Mouse (Mus musculus) hindbrain, embryonic 14.5 days (tissue): ENCODE measurements around the gene Mgarp. TPM values are rescaled to one million over a fixed set of nuclear protein-coding genes. Genes with fewer than 3 reads are reported as not detected.

Experiments
- ATAC-seq: fragments of 200-750 bp; cut with Nextera tagmentation; 2 replicates; pipeline ENCODE4 v1.8.0; 2017; ENCODE audit warnings: moderate number of reproducible peaks, mild to moderate bottlenecking, moderate TSS enrichment, moderate library complexity; ENCODE audit not compliant: low FRiP score
- DNase-seq: peaks from one replicate; pipeline ENCODE4 v3.0.0-alpha.2; 2015; ENCODE audit warnings: low spot score
- H3K27ac ChIP-seq: fragments of 300-500 bp; sonication (generic); 2 replicates; pipeline ENCODE4 v1.5.1; 2014; ENCODE audit warnings: mild to moderate bottlenecking, moderate library complexity
- H3K27me3 ChIP-seq: fragments of 300-500 bp; sonication (generic); 2 replicates; pipeline ENCODE4 v1.6.1; 2014; ENCODE audit warnings: mild to moderate bottlenecking, low read length, mixed read lengths; ENCODE audit not compliant: control insufficient read depth, insufficient read depth
- H3K36me3 ChIP-seq: fragments of 300-500 bp; sonication (generic); replicated peaks from 2 replicates; pipeline ENCODE4 v1.6.1; 2014; ENCODE audit not compliant: control insufficient read depth, insufficient read depth
- H3K4me1 ChIP-seq: fragments of 300-500 bp; sonication (generic); replicated peaks from 2 replicates; pipeline ENCODE4 v1.6.1; 2014; ENCODE audit warnings: antibody characterized with exemption, low read length, mixed read lengths; ENCODE audit not compliant: control insufficient read depth, insufficient read depth
- H3K4me2 ChIP-seq: fragments of 300-500 bp; sonication (generic); replicated peaks from 2 replicates; pipeline ENCODE4 v1.6.1; 2014; ENCODE audit warnings: mild to moderate bottlenecking, moderate library complexity
- H3K4me3 ChIP-seq: fragments of 300-500 bp; sonication (generic); replicated peaks from 2 replicates; pipeline ENCODE4 v1.5.1; 2014; ENCODE audit warnings: mild to moderate bottlenecking, low read length
- H3K9ac ChIP-seq: fragments of 300-500 bp; sonication (generic); 2 replicates; pipeline ENCODE4 v1.6.1; 2014
- H3K9me3 ChIP-seq: fragments of 300-500 bp; sonication (generic); 2 replicates; pipeline ENCODE4 v1.6.1; 2016; ENCODE audit warnings: low read length; ENCODE audit not compliant: control insufficient read depth
- WGBS: fragments of 180-500 bp; shearing (Covaris S2); extraction: QIAGEN DNeasy Blood & Tissue Kit; methylation state at CpG from one replicate; pipeline ENCODE4 v1.1.7; 2014; 5-methylcytosine and 5-hydroxymethylcytosine counted together
- polyA plus RNA-seq: library from polyadenylated mRNA; unstranded; fragments of >200 nt; fragmentation: Nextera tagmentation; extraction: Ambion mirVana; gene quantifications from 2 replicates; pipeline ENCODE4 v1.2.1, GENCODE M21; 2014

Mgarp gene
- polyA plus RNA-seq, 1 experiment from 2014 or later: 0.16 TPM

DNA sequence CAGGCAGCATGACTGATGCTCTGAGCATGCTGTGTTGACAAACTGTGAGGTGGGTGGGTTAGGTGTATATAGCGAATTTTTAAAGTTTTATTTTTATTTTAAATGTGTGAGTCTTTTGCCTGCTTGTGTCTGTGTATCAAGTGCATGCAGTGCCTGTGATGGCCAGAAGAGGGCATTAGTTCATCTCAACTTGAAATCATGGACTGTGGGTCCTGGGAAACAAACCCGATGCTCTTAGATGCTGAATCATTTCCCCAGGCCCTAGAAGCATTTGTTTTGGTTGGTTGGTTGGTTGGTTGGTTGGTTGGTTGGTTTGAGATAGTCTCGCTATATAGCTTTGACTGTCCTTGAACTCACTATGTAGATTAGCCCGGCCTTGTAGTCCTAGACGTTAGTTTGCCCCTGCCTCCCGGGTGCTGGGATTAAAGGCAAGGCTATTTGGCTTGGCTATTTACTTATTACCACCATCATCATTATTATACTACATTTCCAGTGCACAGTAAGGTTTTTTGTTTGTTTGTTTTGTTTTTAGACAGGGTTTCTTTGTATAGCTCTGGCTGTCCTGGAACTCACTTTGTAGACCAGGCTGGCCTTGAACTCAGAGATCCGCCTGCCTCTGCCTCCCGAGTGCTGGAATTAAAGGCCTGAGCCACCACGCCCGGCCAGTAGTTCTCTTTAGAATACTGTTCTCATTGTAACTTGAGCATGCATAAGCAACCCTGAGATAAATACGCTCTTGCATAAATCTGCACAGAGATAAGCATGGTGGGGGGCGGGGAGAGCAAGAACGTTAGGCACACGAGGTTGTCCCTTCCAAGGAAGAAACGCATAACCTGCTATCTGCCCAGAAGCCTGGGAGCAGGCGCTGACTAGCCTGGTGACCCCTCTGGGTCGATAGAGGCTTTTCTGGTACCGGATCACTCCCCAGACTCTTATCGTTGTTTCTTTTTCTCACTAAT lies 21.0 kb downstream of the Mgarp start:
- no peak overlapping the region for H3K4me2 ChIP-seq
- H3K27me3 ChIP-seq: no peaks in the 10 kb centered on the region
- no peak overlapping the region for H3K27ac ChIP-seq
- no peak overlapping the region for H3K4me3 ChIP-seq
- no peaks in the 10 kb centered on the region for H3K36me3 ChIP-seq
- no peaks in the 10 kb centered on the region for H3K4me1 ChIP-seq
- no peak overlapping the region for H3K9ac ChIP-seq
- 87% methylated on average over 19 of the region's 19 CpGs for WGBS
- ATAC-seq (no peak), DNase-seq (no peak)
- H3K9me3 ChIP-seq: no peaks in the 10 kb centered on the region

DNA sequence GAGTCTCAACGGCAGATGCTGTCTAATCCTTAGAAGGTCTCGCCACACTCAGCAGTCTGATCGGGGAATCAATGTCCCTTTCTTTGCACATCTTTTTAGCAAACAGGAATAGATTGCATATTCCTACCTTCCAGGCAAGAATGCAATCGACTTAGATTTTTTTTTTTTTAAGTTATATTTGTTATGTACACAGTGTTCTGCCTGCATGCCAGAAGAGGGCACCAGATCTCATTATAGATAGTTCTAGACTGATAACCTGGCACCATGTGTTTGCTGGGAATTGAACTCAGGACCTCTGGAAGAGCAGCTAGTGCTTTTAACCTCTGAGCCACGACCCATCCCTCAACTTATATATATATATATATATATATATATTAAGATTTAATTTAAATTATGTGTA lies 23.0 kb downstream of the Mgarp start:
- H3K27ac ChIP-seq: no peak overlapping the region
- H3K27me3 ChIP-seq: no peaks in the 10 kb centered on the region
- H3K9ac ChIP-seq: no peak overlapping the region
- no peak overlapping the region for H3K4me2 ChIP-seq
- WGBS: 79% methylated on average over 5 of the region's 5 CpGs
- ATAC-seq (no peak), DNase-seq (no peak)
- H3K36me3 ChIP-seq: no peaks in the 10 kb centered on the region
- no peaks in the 10 kb centered on the region for H3K9me3 ChIP-seq
- H3K4me3 ChIP-seq: no peak overlapping the region
- no peaks in the 10 kb centered on the region for H3K4me1 ChIP-seq

DNA sequence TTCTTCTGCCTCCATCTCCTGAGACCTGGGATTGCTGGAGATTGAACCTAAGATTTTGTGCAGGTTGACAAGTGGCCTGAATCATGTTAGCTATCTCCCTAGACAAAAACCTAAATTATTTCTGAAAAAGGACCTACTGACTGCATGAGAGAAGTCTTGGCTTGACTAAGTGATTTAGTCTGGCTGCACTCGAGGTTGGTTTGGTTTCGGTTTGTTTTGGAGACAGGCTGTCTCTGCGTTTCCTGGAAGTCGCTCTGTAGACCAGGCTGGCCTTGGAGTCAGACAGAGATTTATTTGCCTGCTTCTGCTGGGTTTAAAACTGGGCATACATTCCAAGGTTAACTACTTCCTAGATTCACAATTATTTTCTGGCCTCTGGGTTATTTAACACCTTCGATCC lies 23.7 kb downstream of the Mgarp start:
- WGBS: 84% methylated on average over 5 of the region's 5 CpGs
- Histone ChIP-seq H3K4me2 (no peak overlapping the region), H3K9ac (no peak overlapping the region), H3K9me3 (no peaks in the 10 kb centered on the region), H3K36me3 (no peaks in the 10 kb centered on the region), H3K27me3 (no peaks in the 10 kb centered on the region), H3K4me1 (no peaks in the 10 kb centered on the region), H3K4me3 (no peak overlapping the region), H3K27ac (no peak overlapping the region)
- no peak for ATAC-seq
- no peak for DNase-seq

DNA sequence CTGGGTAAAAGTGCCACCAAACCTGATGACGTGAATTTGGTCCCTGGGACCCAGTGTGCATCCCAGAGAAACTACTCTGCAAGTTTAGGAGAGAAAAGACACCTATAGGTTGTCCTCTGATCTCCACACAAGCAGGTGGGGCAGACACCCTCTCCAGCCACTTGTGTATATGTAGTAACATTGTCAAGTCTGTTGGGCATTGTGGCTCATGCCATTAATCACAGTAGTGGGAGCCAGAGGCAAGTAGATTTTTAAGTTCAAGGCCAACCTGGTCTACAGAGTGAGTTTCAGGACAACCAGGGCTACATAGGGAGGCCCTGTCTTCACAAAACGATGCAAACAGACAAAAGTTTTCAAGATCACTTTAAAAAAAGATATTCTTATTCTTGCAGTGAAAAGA lies 24.7 kb downstream of the Mgarp start:
- H3K36me3 ChIP-seq: no peaks in the 10 kb centered on the region
- H3K4me3 ChIP-seq: no peak overlapping the region
- no peak overlapping the region for H3K27ac ChIP-seq
- no peaks in the 10 kb centered on the region for H3K9me3 ChIP-seq
- H3K9ac ChIP-seq: no peak overlapping the region
- H3K4me2 ChIP-seq: no peak overlapping the region
- no peak for DNase-seq
- no peak for ATAC-seq
- 71% methylated on average over 2 of the region's 2 CpGs for WGBS
- H3K4me1 ChIP-seq: no peaks in the 10 kb centered on the region
- H3K27me3 ChIP-seq: no peaks in the 10 kb centered on the region

DNA sequence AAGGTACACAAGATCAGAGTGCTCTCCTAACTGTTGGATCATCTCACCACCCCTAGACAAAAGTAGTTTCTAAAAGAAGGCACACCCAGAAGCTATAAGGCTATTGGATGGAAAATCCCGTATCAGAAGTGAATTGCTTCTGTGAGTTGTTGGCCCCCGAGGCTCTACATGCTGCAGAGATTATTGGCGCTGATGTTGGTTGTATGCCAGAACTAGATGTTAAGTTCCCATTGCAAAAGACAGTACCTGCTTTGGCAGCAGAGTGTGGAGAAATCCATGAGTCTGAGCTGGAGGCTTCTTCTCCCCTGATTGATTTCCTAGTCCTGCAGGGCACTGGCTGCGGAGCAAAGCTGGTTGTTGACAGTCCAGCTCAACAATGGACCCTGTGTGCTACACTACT lies 28.5 kb downstream of the Mgarp start:
- 80% methylated on average over 4 of the region's 4 CpGs for WGBS

DNA sequence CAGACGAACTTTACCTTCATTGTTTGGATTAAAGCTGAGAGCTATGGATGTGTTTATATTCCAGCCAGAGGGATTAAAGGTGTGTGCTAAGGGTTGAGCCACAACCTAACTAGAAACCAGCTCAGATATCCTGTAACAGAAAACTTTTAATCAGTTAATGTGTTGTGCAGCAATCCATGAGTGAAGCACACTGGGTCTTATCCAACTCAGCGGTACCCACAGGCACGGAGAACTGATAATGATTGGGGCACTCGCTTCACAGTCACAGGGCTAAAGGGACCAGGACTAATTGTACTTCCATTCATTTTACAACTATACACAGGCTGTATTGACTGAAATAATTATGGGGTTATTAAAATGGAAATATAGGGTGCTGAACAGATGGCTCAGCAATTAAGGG lies 29.6 kb downstream of the Mgarp start:
- DNase-seq: no peak

More for the DNA sequence above, 28.5 kb downstream of the Mgarp start:
- Histone ChIP-seq H3K4me3 (no peak overlapping the region), H3K36me3 (no peaks in the 10 kb centered on the region), H3K9ac (no peak overlapping the region), H3K4me2 (no peak overlapping the region), H3K9me3 (no peaks in the 10 kb centered on the region), H3K27me3 (no peaks in the 10 kb centered on the region), H3K4me1 (0 out of 2 replicates have a peak, but pooled peaks cover 6% of the 10 kb centered on the region), H3K27ac (no peak overlapping the region)
- DNase-seq (no peak), ATAC-seq (no peak)

DNA sequence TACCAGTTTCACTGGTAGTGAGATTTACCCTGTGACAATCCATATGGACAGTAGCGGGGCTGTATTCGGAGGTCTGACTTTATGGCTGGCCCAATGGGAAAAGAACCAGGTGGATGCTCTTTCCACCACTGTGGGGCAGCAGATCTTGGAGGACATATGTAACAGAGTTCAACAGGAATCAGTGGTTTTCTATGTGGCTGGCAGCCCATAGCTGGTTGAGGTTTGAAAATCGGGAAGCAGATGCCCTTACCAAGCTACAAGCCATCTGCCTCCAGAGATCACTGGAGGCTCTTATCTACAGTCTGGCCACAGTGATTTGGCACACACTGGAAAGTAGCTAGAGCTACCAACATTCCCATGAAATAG lies 31.0 kb downstream of the Mgarp start:
- no peaks in the 10 kb centered on the region for H3K27me3 ChIP-seq
- H3K9ac ChIP-seq: no peak overlapping the region
- H3K9me3 ChIP-seq: no peaks in the 10 kb centered on the region
- WGBS: 13% methylated on average over 3 of the region's 3 CpGs
- ATAC-seq: peak; percentile 51
- H3K4me3 ChIP-seq: peak overlapping the region; percentile 35
- DNase-seq: no peak
- H3K36me3 ChIP-seq: no peaks in the 10 kb centered on the region
- 0 out of 2 replicates have a peak, but pooled peaks cover 6% of the 10 kb centered on the region for H3K4me1 ChIP-seq
- no peak overlapping the region for H3K27ac ChIP-seq
- H3K4me2 ChIP-seq: peak overlapping the region; percentile 82

More for the DNA sequence above, 29.6 kb downstream of the Mgarp start:
- WGBS: 57% methylated on average over 4 of the region's 4 CpGs
- no peak overlapping the region for H3K4me3 ChIP-seq
- no peaks in the 10 kb centered on the region for H3K36me3 ChIP-seq
- 0 out of 2 replicates have a peak, but pooled peaks cover 6% of the 10 kb centered on the region for H3K4me1 ChIP-seq
- no peaks in the 10 kb centered on the region for H3K9me3 ChIP-seq
- H3K4me2 ChIP-seq: no peak overlapping the region
- no peak overlapping the region for H3K27ac ChIP-seq
- no peak overlapping the region for H3K9ac ChIP-seq
- no peak for ATAC-seq
- no peaks in the 10 kb centered on the region for H3K27me3 ChIP-seq

DNA sequence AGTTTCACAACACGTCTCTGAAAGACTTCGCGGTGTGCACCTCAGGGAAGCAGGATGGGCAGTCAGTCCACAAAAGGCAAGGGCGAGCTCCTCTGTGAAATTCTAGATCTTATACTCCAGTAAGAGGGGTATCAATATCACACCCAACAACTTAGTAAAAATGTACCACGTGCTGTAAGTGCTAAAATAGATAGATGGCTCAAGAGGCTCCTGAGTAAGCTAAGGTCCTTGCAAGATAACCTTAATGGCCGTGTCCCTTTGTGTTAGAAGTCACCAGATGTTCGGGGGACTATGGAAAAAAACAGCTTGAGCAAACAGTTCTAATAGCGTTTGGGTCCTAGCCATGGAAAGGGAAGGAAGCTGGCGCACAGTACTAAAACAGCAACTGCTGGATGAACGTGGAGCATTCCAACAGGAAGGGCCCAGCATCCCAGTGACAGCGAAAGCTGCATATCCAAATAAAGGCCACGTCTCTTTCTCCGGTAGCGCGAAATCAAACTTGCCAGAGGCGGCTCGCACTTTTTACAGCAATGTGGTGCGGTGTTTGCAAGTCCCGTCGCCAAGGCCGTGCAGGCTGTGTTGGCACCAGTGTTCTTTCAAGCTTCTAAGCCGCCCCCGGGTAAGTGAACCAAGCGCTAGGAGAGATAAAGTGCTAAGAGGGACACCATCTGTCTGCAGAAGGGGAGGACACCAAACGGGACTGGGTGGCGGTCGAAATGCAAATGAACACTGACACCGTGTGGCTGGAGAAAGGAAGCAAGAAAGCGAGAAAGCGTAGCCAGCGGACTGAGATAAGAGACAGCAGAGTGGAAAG lies 31.6 kb downstream of the Mgarp start:
- H3K4me2 ChIP-seq: peak overlapping the region; percentile 82
- peak overlapping the region; percentile 35 for H3K4me3 ChIP-seq
- no peaks in the 10 kb centered on the region for H3K9me3 ChIP-seq
- peaks cover 2% of the 10 kb centered on the region for H3K27me3 ChIP-seq
- peak; percentile 92 for ATAC-seq
- H3K4me1 ChIP-seq: 0 out of 2 replicates have a peak, but pooled peaks cover 6% of the 10 kb centered on the region
- 8% methylated on average over 31 of the region's 31 CpGs for WGBS
- no peak overlapping the region for H3K27ac ChIP-seq
- H3K9ac ChIP-seq: peak overlapping the region; percentile 51
- H3K36me3 ChIP-seq: no peaks in the 10 kb centered on the region
- DNase-seq: peak; percentile 80

DNA sequence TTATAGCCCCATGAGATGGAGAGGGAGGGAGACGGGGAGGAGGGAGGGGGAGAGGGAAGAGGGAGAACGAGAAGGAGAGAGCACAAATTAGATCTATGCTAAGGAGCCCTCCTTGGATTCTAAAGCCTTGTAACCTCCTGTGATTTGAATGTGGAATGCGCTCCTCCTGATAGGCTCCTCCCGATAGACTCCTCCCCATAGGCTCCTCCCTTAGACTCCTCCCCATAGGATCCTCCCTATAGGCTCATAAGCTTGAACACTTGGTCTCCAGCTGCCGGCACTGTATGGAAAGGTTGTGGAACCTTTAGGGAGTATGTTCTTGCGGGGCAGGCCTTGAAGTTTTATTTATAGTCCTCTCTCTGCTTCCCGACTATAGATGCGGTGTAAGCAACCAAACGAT lies 35.5 kb downstream of the Mgarp start:
- DNase-seq (no peak), ATAC-seq (no peak)
- WGBS: 23% methylated on average over 9 of the region's 9 CpGs
- Histone ChIP-seq H3K4me1 (0 out of 2 replicates have a peak, but pooled peaks cover 6% of the 10 kb centered on the region), H3K4me2 (no peak overlapping the region), H3K36me3 (no peaks in the 10 kb centered on the region), H3K9ac (no peak overlapping the region), H3K27ac (no peak overlapping the region), H3K4me3 (no peak overlapping the region), H3K9me3 (no peaks in the 10 kb centered on the region), H3K27me3 (peaks cover 24% of the 10 kb centered on the region)
